Mouse (Mus musculus) embryo, embryonic 11 days (tissue): ENCODE data around the gene Cd247.

Experiments
- DNase-seq: peaks from one replicate; pipeline ENCODE4 v3.0.0-alpha.2; 2015

Gene Cd247

DNA sequence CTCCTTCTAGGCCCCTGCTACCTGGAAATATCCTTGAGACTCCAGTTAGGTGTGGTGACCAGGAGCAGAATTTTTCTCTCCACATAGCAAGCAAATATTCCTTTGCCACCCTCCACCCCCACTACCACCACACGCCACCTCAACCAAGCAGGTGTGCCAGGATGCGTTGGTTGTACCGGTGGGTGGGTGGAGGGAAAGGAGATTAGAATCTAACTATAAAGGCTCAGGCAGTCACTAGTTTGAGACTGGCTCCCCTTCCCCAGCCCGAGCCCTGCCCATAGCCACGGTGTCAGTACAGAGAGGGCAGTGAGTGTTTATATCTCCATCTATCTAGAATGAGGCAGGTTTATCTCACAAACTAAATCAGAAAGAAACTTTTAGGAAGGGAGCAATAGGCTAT lies 39.7 kb downstream of the Cd247 start:
- DNase-seq = no peak

DNA sequence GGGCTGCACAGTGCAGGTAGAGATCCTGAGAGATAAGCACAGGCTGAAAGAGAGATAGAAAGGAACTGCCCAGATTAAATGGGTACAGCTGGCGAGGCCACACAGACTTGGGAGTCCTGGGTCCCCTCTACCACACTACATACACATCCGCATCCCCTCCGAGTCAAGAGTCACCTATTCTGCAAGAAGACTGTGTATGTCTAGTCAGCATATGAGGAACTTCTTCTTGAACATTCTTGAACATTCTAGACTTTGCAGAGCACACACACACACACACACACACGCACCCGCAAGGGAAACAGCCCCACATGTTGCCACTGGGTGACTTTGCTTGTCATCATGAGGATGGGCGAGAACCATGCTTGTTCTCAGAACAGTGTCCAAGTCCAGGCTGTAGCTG lies 40.1 kb downstream of the Cd247 start:
- no peak for DNase-seq

DNA sequence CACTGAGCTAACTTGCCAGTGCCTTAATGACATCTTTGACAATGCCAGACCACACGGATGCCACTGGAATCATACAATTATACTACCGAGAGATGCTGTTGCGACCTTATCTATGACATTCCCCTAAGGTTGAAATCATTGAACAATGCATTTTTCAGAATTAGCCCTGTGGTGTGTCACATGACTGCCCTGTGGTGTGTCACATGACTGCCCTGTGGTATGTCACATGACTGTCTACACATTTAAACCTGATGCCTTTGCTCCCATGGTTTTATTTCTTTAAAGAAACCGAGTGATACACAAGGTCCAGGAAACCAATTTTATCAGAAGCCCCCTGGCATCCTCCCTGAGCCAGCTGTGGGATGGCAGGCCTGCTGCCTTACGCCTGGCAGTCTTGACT lies 41.4 kb downstream of the Cd247 start:
- DNase-seq = no peak

DNA sequence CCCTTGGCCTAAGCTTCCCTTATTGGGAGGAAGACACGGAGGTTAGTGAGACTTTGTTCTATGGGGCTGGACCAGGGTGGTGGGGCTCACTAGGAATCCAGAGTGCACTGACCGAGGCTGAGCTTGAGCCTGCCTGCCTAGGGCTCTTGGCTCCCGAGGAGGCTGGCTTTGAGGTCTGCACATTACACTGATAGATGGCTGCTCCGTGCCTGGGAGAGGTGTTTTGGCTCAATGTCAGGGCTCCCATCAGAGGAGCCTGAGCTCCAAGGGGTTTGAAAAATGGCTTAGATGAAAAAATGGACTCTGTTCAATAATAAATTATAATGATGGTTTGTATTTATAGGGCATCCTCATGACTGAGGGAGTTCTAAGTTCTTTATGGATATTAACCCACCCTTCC lies 44.8 kb downstream of the Cd247 start:
- DNase-seq = peak; percentile 50

DNA sequence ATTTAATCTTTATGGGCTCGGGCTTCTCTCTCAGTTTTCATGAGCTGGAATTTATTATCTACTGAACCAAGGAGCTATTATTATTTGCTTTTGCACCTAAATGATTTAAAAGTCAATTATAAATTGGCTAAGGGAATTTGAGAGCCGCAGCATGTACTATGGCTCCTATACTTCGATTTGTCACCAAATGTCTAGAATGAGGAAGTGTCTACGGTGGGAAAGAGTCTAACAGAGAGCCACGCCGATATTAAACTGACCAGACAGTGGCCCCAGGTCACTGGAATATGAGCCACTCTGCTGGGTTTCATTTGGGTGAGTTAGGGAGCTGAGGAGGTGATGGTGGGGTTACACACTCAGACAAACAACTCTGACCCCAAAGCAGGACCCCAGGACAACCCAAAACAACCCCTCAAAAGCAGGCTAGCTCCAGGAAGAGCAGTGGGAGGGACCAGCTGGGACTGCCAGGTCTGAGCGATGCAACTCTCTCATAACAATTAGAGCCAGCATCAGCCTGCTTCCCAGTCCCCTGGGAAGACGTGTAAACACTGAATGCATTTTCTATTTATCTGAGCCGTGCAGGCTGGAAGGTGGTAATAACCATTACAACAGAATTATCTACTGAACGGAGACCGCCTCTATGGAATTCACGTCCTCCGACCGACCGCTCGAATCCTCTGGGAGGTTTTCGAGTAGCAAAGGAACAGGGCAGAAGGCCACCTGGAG lies 45.6 kb downstream of the Cd247 start:
- DNase-seq = peak; percentile 71

DNA sequence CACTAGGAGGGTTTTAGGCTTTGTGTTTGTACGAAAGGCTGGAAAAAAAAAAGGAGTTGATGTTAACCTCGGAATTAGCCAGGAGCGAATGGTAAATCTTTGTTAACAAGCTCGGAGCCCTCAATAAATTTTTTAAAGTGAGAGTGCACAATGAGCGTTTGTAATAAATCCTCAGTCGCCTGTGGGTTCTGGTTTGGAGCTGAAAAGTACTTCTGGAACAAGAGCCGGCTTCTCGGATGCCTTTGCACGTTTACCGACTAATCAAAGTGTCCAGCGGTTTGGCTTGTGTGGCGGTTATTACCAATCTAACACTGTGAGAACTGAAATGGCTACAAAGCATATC lies 46.1 kb downstream of the Cd247 start:
- DNase-seq = peak; percentile 58

DNA sequence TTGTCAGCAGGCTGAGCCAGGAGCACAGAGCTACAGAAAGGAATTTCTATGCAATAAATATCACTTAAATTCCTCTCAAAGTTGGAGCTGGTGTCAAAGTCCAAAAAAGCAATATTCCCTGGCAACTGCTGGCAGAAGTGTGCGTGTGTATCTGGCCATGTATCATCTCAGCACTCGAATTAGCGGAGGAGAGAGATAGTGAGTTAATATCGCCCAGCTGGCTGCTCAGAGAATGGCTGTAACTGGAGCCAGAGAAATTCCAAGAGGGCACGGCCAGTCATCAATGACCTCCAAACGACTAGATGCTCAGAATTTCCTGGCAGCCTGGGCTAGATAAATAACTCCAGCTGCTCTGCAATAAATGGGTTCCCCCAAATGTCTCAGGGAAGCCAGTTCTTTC lies 48.0 kb downstream of the Cd247 start:
- DNase-seq = peak; percentile 77

DNA sequence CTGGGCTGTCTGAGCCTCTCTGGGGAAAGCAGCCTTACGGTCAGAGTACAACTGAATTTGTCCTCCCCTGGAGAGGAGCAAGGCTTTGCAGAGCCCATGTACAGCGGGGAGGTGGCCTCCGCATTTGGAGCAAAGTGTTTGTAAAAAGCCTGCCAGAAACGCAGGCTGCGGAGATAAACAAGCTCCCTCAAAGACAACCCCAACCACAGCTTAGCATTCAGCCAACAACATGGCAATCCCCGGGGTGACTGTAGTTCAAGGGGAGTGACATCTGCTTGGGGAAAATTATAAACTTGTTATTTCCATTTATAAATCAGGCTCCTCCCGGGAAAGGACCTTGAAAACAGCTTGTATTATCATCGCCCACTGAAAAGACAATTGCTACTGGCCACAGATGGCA lies 49.1 kb downstream of the Cd247 start:
- no peak for DNase-seq

DNA sequence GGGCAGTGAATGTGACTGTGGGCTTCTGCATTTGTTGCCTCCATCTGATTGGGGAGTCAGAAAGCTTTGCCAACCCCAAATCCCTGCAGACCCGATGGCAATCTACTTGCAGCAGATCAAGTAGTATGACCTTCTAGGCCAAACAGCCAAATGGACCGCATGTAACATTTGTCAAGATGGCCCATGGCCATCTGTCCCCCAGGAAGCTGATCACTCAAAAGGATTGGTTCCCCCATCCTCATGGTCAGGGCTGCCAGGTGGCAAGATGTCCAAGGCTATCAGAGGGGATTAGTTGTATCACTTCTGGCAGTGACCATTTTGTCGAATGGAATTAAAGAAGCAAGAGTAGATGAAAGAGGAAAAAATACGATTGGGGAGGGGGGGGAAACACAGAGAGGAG lies 50.7 kb downstream of the Cd247 start:
- DNase-seq = no peak

DNA sequence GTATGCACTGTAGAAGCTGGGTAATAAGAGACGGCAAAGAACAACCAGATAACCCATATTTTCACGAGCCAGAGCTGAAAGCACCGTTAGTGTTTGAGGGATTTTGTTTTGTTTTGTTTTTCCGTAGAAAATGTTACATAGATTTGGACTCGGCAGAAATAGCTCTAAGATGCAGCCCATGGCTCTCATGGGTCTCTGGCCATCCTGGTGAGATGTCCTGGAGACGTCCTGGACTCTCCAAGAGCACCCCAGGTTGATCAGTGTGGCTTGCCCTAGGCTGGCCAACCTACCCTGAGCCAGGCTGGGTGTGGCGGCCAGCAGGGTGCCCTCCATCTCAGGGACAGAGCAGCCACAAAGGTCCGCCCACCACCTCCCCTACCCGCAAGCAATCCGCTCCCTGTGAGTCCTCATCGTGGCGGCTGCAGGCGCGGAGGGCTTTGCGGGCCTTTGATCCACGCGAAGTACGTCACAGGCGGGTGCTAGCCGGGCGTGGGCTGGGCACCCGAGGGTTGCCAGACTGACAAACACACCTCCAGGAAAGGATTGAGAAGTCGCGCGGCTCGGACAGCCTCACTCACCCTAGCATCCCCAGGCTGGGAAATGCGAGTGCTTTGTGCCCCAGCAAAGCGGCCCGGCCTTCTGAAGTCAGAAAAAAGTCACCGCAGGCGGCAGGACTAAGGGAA lies 52.2 kb downstream of the Cd247 start:
- DNase-seq = peak; percentile 67

DNA sequence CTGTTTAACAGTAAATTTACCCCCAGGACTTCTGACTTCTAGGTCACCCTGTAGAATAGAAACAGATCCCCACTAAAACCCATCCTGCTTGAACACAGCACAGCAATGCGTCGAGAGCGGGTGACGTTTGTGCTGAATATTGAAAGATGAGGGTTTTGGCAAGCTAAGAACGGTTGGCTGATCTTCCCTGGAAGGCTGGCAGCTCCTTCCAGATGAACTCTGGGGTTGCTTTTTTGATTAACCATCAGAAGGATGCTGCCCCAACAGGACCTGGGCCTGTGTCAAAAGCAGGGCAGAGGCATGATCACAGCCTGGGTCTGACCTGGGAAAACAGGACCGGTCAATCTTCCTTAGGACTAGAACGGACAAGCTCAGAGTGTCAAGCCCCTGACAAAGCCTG lies 53.7 kb downstream of the Cd247 start:
- no peak for DNase-seq

DNA sequence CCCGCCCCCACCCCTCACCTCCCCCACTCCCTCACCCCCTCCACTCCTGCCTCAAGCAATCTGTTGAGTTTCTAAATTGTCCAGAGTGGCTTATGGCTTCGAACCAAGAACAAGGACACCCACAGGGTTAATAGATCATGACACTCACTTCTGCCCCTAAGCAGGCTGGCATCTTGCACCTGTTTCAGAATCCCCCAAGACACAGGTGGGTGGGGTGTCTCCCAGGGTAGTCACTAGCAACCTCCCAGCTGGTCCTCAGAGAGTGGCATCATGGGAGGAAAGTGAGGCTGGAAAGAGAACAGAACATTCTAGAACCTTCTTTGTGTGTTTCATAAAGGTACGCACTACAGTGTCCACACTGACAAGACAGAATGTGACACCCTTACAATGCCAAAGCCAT lies 55.1 kb downstream of the Cd247 start:
- no peak for DNase-seq

DNA sequence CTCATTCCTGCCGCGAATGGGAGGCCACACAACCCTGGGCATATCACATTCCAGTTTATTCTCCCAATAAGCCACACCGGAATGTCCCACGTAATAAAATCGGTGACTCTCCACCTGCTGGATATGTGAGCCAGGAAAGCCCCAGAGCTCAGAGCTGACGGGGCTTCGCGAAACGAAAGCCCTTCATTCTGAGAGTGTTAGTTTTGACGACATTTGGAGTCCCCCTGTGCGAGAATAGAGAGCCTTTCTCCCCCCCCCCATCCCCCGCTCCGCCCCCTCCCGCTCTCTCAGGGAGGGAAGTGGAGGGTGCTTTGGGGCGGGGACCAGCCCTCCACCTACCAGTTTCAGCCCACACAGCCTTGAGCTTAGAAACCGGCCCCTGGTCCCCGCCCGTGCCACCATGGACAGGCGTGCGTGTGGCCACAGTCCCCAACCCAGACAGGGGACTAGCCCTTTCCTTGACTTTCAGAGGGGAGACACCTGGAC lies 56.0 kb downstream of the Cd247 start:
- DNase-seq = peak; percentile 52

DNA sequence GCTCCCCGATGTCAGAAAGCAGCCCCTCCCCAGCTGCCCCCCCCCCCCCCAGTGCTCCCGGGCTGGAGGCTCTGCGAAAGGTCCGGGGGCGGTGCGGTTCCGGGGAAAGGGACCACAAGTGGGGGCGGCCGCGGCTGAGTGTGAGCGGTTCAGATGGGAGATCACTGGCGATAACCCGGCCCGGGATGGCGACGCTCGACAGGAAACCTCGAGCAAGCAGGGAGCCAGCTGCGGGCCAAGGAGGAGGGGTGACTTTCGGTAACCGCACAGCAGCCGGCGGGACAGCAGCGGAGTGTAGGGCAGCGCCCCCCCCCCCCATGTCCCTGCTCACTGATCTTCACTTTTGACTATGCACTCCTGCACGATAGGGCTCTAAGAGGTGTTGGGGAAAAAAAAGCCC lies 56.5 kb downstream of the Cd247 start:
- peak; percentile 63 for DNase-seq

DNA sequence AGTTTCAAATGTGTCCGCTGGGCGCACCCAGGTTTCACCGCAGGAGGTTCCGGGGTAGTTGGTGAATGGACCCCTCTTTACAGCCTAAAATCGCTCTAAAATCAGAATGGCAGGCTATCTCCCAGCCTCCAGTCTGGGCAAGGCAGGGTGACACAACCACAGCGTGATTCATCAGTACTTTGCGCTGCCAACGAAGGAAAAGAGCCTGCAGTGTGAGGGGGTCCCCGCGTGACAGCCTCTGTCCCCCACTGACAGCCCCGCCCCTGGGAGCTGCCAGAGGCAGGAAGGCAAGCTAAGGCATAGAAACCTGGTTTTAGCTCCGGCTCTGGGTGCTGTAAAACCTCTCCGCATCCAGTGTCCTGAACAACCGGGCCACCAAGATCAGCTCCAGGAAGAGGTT lies 56.9 kb downstream of the Cd247 start:
- DNase-seq = no peak

DNA sequence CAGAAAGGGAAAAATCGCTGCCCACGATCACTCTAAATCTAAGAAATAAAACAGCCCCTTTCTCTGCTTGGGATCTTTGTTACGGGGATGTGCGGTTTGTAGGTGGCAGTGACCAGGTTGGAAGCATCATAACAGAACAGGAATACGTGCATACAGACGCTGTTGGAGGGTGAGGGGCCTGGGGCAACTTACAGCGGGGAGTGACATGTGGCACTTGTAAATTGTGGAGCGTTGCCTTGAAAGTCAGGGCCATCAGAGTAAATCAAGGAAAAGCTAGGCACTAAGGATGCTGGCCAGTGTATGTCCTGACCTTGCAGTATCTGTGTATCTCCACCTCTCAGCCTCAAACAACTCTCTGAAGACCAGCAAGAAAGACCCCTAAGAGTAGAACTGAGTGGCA lies 59.9 kb downstream of the Cd247 start:
- no peak for DNase-seq

DNA sequence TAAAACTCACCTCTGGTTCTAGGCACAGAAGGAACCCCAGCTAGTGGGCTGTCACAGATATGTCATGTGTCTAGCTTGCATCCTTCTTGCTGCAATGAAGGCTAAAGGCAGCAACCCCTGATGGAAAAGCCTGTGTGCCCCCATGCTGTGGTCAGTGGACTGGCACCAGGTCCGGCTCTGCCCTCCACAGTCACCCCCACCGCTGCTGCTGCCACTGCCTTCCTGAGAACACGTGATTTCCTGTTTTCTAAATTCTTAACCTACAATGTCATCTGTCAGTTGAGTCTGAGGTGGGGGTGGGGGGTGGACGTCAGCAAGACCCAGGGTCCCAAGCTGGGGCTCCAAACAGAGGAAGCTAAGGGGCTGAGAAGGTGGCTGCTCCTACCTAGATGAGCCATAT lies 60.4 kb downstream of the Cd247 start:
- DNase-seq = no peak

DNA sequence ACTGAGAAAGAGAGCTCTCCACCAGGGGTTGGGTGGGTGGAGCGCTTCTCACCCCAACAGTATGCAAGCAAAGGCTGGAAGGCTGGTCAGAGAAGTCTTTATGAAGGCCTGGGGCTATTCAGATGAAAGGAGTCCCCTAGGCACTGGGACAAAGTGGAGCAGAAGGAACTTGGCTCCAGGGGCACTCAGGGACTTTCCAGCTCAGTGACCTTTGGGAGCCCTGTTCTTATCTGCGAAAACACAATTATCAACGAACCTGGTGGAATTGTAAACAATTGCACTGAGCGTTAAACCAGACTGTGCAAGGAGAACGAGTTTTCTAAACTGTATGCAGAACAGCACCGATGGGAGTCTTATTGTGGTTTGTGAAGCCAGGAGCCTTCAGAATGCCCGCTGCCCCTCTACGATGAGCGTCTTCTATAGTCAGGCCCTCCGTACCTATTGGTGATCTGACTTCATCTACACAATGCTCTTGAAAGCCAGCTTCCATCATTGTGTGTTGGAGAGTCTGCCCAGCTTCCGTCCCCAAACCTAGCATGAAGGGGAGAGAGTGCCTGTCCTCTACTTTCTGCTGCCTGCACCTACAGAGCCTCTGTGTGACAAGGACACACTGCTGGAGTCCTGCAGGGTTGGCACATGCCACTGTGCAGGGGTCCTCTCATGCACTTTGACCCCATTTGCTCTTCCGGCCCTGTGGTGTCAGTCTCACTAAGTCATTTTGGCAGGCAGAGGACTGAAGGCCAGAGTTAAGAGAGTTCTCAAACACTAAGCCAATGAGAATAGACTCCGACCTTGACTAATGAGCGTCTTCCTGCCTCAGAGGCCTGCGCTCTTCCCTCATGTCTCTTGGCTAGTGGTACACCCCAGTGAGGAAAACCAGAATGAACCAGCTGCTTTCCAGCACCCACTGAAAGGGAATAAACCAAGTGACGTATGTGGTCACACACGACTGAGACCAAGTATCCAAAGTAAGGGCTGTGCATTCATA lies 61.3 kb downstream of the Cd247 start:
- no peak for DNase-seq

DNA sequence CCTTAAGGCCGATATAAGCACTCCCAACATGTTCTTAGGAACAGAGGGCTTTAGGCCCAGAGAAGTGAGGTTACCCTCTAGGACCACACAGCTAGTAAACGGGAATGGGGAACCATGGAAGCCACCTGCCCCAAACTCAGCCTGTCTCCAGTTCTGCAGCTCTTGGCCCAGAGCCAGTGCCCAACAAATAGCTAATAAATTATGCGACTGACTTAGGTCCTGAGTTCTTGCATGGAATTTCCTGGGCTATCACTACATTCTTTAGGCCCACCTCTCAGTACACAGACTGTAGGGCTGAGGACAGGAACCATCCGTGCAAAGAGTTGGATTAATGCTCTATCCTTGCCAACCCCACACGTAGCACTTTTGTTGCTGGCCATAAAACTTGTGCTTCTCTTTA lies 63.6 kb downstream of the Cd247 start:
- no peak for DNase-seq

DNA sequence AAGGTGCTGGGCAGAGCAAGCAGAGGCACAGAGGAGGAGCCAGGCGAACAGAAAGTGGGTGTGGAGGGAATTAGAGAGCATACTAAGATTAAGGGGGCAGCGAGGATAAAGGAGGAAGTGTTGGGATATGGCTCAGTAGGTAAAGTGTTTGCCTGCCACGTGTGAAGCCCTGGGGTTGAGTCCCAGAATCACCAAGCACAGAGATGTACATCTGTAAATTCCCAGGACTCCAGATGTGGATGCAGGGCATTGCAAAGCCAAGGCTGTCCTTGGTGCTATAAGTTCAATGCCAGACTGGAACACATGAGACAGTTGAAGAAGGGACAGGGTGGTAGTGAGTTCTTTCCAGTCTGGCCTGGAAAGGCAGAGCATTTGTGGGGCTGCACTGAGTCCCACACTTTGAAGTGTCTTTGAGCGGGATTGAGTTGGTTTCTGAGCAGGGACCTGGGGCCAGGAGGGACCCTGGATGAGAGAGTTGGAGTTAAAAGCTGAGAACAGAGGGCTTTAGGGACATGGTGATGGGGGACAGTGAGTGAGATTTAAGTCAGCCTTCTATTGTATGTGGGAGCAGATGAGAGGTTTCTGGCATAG lies 64.7 kb downstream of the Cd247 start:
- no peak for DNase-seq

DNA sequence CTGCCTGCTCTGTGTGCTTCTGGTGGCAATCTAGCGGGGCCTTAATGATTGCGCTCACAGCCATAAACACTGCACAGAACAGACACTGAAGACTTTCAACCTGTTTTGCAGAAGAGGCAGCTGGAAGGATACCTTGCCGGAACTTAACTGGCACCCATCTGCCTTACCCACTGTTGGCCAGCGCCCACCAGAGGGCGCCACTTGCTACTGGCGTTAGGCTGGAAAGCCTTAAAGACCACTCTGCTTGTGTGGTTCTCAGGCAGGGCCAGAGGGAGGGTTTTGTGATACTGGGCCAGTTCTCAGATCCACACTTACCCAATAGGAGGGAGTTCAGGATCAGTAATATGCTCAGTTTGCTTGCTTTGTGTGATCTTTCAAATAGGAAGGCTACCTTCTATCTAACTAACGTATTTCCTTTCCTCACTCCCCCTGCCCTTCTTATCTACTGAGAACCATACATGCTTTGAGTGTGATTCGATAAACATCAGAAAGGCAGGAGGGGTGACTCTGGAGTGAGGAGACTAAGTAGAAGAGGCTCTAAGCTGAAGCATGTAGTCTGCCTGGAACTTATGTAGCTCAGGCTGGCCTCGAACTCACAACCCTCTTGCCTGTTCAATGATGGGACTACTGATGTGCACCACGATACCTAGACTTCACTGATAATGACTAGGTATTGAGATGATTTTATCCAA lies 65.4 kb downstream of the Cd247 start:
- peak; percentile 89 for DNase-seq

DNA sequence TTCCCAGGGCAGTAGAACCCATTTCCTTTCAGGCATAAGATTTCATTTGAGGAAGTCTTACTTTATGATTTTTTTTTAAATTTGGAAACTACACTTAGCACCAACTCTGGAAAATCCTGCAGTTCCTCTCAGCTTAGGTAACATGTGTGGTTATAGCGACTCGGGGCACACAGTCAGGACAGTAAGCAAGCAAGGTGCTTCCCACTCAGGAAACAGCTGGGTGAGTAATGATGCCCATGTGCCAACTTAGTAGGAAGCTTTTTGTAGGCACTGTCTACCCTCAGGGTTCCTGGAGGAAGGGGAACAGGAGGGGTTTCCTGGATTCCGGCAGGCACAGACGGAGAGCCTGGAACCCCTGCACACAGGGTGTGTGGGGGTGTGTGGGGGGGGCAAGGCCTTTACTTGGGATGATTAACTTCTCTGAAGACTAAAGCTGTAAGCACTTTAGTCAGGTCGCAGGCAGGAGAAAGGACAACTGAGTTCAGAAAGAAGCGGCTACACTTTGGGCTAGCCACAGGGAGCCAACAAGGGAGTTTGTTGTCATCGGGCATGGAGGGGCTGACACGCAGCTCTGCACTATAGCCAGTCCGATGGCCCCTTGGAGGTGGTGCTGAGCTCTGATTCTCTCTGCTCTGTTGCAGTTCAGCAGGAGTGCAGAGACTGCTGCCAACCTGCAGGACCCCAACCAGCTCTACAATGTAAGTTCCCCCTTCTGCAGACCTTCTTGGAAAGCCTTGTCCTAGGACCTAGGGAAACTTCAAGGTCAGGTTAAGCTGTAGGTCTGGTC lies 67.5 kb downstream of the Cd247 start:
- DNase-seq = no peak
